Mouse (Mus musculus): Measurements from ENCODE around the gene Notch2.

GRCm38 (mm10) chr3:97972200-97972599 lies 41.1 kb upstream of the Notch2 start:
- no peak for TF ChIP-seq CTCF (IDR thresholded peaks at IDR 0.05; ENCODE audit: low read depth)
- no peak for TF ChIP-seq EP300 (optimal IDR thresholded peaks at IDR 0.05)

All from stomach, postnatal 0 days (tissue).